14 mouse cellular contexts compared by ENCODE assay signal in genomic region chr15:81422156-81422681, GRCm38 (mm10). TPM values are rescaled to one million over a fixed set of nuclear protein-coding genes. Genes with fewer than 3 reads are reported as not detected.
DNase-seq lines count a peak whose midpoint lies in the region; ATAC-seq and TF ChIP-seq lines count a peak whose summit lies in the region.
"Had no signal": no experiment of that assay in that cellular context is flagged by ENCODE, and none has a peak within 500 bp of the region (broad histone marks: within the 10 kb centered on the region; RNA-seq: fewer than 3 reads in every experiment).

No protein-coding gene starts in this region.

- H3K27me3 ChIP-seq in limb, embryonic 15.5 days, result no peaks in the 10 kb centered on the region
- H3K27me3 ChIP-seq: embryonic facial prominence, embryonic 15.5 days; Patski had no signal

- no peak overlapping the region for H3K9ac ChIP-seq in limb, embryonic 15.5 days
- H3K9ac ChIP-seq: embryonic facial prominence, embryonic 15.5 days had no signal

- peaks cover 4% of the 10 kb centered on the region; the same call in 1 of the 2 replicates for H3K36me3 ChIP-seq in limb, embryonic 15.5 days

- peak; percentile 5 to 9 for DNase-seq in layer of hippocampus, postnatal 14 days (ENCODE audit: low spot score in 2 of 2)
- DNase-seq in layer of hippocampus, adult 9-10 months (ENCODE audit: low spot score), result no peak
- peak; percentile 52 for DNase-seq in brain, embryonic 14.5 days (ENCODE audit: low read depth)
- peak; percentile 48 for DNase-seq in kidney, adult 18-20 months
- no peak for DNase-seq in natural killer cell, adult 2 months (ENCODE audit: low spot score in 2 of 2)
- DNase-seq in cerebellum, adult 9-11 months, result no peak
- DNase-seq in lung, postnatal 4 days, result no peak
- DNase-seq: adrenal gland, postnatal 25 days; cerebellum, postnatal 14 days had no signal

- TF ChIP-seq CTCF in brain, embryonic 14.5 days (IDR thresholded peaks at IDR 0.05; ENCODE audit: borderline replicate concordance, extremely low read depth, insufficient read depth, insufficient read length), result no peak

- no peak overlapping the region for H3K4me2 ChIP-seq in limb, embryonic 15.5 days
- H3K4me2 ChIP-seq: embryonic facial prominence, embryonic 15.5 days had no signal

- H3K4me3 ChIP-seq in limb, embryonic 15.5 days, result no peak overlapping the region
- H3K4me3 ChIP-seq: embryonic facial prominence, embryonic 15.5 days had no signal

- no peaks in the 10 kb centered on the region for H3K9me3 ChIP-seq in limb, embryonic 15.5 days
- H3K9me3 ChIP-seq: embryonic facial prominence, embryonic 15.5 days had no signal

- TF ChIP-seq POLR2A in brain, embryonic 14.5 days (IDR thresholded peaks at IDR 0.05; ENCODE audit: borderline replicate concordance, extremely low read depth, insufficient read depth, insufficient read length, poor library complexity, severe bottlenecking), result no peak

- H3K4me1 ChIP-seq in limb, embryonic 15.5 days, result no peaks in the 10 kb centered on the region
- H3K4me1 ChIP-seq: embryonic facial prominence, embryonic 15.5 days had no signal

- 0 out of 2 replicates have a peak overlapping the region, but pooled peaks have one; percentile 13 for H3K27ac ChIP-seq in limb, embryonic 15.5 days
- H3K27ac ChIP-seq: embryonic facial prominence, embryonic 15.5 days; hindbrain, postnatal 0 days had no signal

- WGBS in limb, embryonic 15.5 days, result 65% methylated on average over 7 of the region's 7 CpGs

- no peak for ATAC-seq in limb, embryonic 15.5 days (ENCODE audit: insufficient number of reproducible peaks, low FRiP score, low TSS enrichment, low read depth)
- ATAC-seq: hindbrain, postnatal 0 days; Patski had no signal

RNA-seq across cellular contexts. Expression of gene Dnajb7, which starts 14.1 kb away (rescaled TPM):
- under 1 TPM in 1 of 2 experiments, not detected in 1; 0.38 TPM for total RNA-seq in layer of hippocampus, postnatal 14 days (2021)
- not detected in 2 replicates for polyA plus RNA-seq in brain, embryonic 14.5 days (2012; rRNA removed)
- polyA plus RNA-seq in limb, embryonic 15.5 days (2015; fragmentation: Nextera tagmentation; extraction: Ambion mirVana), result 1.5 and 1.7 TPM in 2 replicates
- total RNA-seq: adrenal gland, postnatal 25 days; gastrocnemius, adult 8-10 months; hindbrain, postnatal 0 days had no signal
- polyA plus RNA-seq: Patski had no signal

RNA-seq across cellular contexts. Expression of gene Xpnpep3, which starts 22.3 kb away (rescaled TPM):
- 10 to 100 TPM; 12.3 to 13.8 TPM for total RNA-seq in layer of hippocampus, postnatal 14 days (2021)
- polyA plus RNA-seq in brain, embryonic 14.5 days (2012; rRNA removed), result 8.7 and 9.8 TPM in 2 replicates
- polyA plus RNA-seq in limb, embryonic 15.5 days (2015; fragmentation: Nextera tagmentation; extraction: Ambion mirVana), result 11.0 and 12.0 TPM in 2 replicates

RNA-seq across cellular contexts. Expression of gene St13, which starts 22.3 kb away (rescaled TPM):
- total RNA-seq in layer of hippocampus, postnatal 14 days (2021), result 100 to 1,000 TPM; 155 to 183 TPM
- polyA plus RNA-seq in brain, embryonic 14.5 days (2012; rRNA removed), result 53.1 and 79.0 TPM in 2 replicates
- polyA plus RNA-seq in limb, embryonic 15.5 days (2015; fragmentation: Nextera tagmentation; extraction: Ambion mirVana), result 148 and 151 TPM in 2 replicates

RNA-seq across cellular contexts. Expression of gene Rbx1, which starts 43.9 kb away (rescaled TPM):
- total RNA-seq in layer of hippocampus, postnatal 14 days (2021), result 100 to 1,000 TPM; 135 to 148 TPM
- 197 and 215 TPM in 2 replicates for polyA plus RNA-seq in brain, embryonic 14.5 days (2012; rRNA removed)
- polyA plus RNA-seq in limb, embryonic 15.5 days (2015; fragmentation: Nextera tagmentation; extraction: Ambion mirVana), result 407 and 454 TPM in 2 replicates

Comparison
In these comparisons a context has a peak if more than half of its experiments do, and no peak if none do; other contexts are left out.
1. DNase-seq: peak in layer of hippocampus, postnatal 14 days (2 of 2), brain, embryonic 14.5 days (single experiment) and kidney, adult 18-20 months (single experiment); none in layer of hippocampus, adult 9-10 months (single experiment), natural killer cell, adult 2 months (0 of 2), cerebellum, adult 9-11 months (single experiment) and lung, postnatal 4 days (0 of 2).